Mouse (Mus musculus): ENCODE measurements at regions not wholly inside any gene's neighbourhood (a gene's known extent, or its start where the extent isn't known, plus 50 kb on each side); places are given as distances from the start of the nearest gene placed in this dataset.

DNA sequence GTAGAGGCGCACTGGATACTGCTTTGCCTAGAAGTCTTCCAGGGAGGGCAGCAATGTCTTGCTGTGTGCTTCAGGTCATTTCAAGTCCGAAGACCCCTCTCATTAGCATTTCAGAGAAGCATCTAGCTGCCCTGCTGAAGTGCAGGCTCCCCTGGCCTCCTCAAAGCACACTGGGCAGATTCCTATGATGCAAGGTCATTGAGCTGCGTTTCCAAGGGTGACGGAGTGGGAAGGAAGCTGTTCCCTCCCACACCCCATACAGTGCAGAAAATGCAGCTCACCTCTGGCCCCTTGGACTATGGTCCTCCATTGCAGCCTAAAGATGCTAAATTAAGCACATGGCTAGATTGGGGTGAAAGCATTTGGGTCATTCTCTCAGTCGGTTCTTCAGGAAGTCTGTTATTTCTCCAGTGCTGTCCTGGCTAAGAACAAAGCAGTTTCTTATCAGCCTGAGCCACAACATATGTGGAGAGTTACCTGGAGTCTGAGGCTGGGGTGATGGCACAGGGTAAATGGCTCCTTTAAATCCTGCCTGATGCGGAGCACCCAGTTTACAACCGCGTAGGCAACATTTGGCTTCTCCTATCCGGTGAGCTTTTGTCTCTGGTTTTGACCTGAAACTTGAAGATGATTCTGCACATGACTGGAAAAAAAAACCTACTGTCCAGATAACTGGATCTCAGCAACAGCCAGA, 52.6 kb upstream of the Parp11 start:
- TF ChIP-seq CTCF (IDR thresholded peaks at IDR 0.05; ENCODE audit: borderline replicate concordance, insufficient read depth, low read depth, low read length) = no peak
- no peak for TF ChIP-seq POLR2A (IDR thresholded peaks at IDR 0.05; ENCODE audit: borderline replicate concordance, insufficient read depth, low read length)
